Mouse (Mus musculus): ENCODE measurements around the gene Tnfrsf14.
A peak's percentile ranks its signal among the peaks of the same experiment; 100 is the strongest.

The Tnfrsf14 gene

GRCm38 (mm10) chr4:154948940-154949588, 20.7 kb upstream of the Tnfrsf14 start:
- no peak for DNase-seq (ENCODE audit: low spot score)

GRCm38 (mm10) chr4:154948066-154948939, 19.9 kb upstream of the Tnfrsf14 start:
- DNase-seq (ENCODE audit: low spot score) = no peak

GRCm38 (mm10) chr4:154946319-154946718, 18.0 kb upstream of the Tnfrsf14 start:
- peak; percentile 87 for DNase-seq (ENCODE audit: low spot score)

GRCm38 (mm10) chr4:154944121-154944590, 15.8 kb upstream of the Tnfrsf14 start:
- peak; percentile 91 for DNase-seq (ENCODE audit: low spot score)

GRCm38 (mm10) chr4:154943323-154944039, 15.1 kb upstream of the Tnfrsf14 start:
- DNase-seq (ENCODE audit: low spot score) = no peak

GRCm38 (mm10) chr4:154942632-154943322, 14.4 kb upstream of the Tnfrsf14 start:
- peak; percentile 56 for DNase-seq (ENCODE audit: low spot score)

GRCm38 (mm10) chr4:154941831-154942230, 13.5 kb upstream of the Tnfrsf14 start:
- no peak for DNase-seq (ENCODE audit: low spot score)

- no peak for DNase-seq (ENCODE audit: low spot score)
These were observed 11.8 kb upstream of the Tnfrsf14 start for GRCm38 (mm10) chr4:154940156-154940555.

- no peak for DNase-seq (ENCODE audit: low spot score)
These were observed 9.4 kb upstream of the Tnfrsf14 start for GRCm38 (mm10) chr4:154937746-154938145.

- DNase-seq (ENCODE audit: low spot score) = no peak
These were observed 8.3 kb upstream of the Tnfrsf14 start for GRCm38 (mm10) chr4:154936542-154937255.

- no peak for DNase-seq (ENCODE audit: low spot score)
These were observed 7.4 kb upstream of the Tnfrsf14 start for GRCm38 (mm10) chr4:154935788-154936187.

GRCm38 (mm10) chr4:154934800-154935199, 6.4 kb upstream of the Tnfrsf14 start:
- no peak for DNase-seq (ENCODE audit: low spot score)

GRCm38 (mm10) chr4:154933306-154933907, 5.0 kb upstream of the Tnfrsf14 start:
- no peak for DNase-seq (ENCODE audit: low spot score)

GRCm38 (mm10) chr4:154929088-154929660, 811 bp upstream of the Tnfrsf14 start:
- DNase-seq (ENCODE audit: low spot score) = no peak

- DNase-seq (ENCODE audit: low spot score) = peak; percentile 55
These were observed 445 bp downstream of the Tnfrsf14 start for GRCm38 (mm10) chr4:154927899-154928337.

- DNase-seq (ENCODE audit: low spot score) = no peak
These were observed 1.1 kb downstream of the Tnfrsf14 start for GRCm38 (mm10) chr4:154926969-154927898.

GRCm38 (mm10) chr4:154925413-154925812, 3.0 kb downstream of the Tnfrsf14 start:
- no peak for DNase-seq (ENCODE audit: low spot score)

- DNase-seq (ENCODE audit: low spot score) = no peak
These were observed 5.4 kb downstream of the Tnfrsf14 start for GRCm38 (mm10) chr4:154922931-154923330.

GRCm38 (mm10) chr4:154922291-154922690, 6.1 kb downstream of the Tnfrsf14 start:
- DNase-seq (ENCODE audit: low spot score) = no peak
